In the genomic region with DNA sequence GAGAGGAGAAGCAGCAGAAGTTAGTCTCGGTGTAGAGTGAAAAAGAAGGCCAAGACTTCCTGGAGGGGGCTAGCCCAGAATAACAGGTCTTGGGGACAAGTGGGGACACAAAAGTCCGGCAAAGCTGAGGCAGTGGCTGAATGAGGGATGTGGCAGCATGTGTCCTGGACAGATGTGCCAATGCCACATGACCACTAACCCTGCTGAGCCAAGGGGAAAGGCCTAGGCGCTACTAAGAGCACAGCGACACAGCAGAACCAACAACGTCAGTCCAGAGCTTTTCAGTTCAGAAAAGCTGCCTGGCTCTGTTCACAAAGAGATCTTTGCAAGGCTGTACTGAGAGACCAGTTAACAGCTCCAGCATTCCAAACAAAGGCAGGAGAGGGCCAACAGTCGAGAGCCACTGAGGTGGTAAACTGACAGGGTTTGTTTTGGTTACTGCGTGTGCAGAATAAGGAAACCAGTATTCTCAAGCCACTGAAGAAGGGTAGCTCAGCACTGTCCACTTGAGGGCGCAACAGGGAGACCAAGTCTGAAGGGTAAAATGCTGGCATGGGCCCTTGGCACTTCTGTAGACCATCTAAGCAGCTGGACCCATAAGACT, we compare ENCODE assay signal across 8 mouse cellular contexts. TPM values are rescaled to one million over a fixed set of nuclear protein-coding genes. Genes with fewer than 3 reads are reported as not detected.
DNase-seq lines count a peak whose midpoint lies in the region; ATAC-seq lines count a peak whose summit lies in the region.

No protein-coding gene starts in this region.

- WGBS in midbrain, embryonic 15.5 days: 59% methylated on average over 8 of the region's 8 CpGs
- 68% methylated on average over 8 of the region's 8 CpGs for WGBS in midbrain, embryonic 13.5 days

- ATAC-seq in midbrain, embryonic 15.5 days (replicated peaks): peak; percentile 41; the same call in 1 of the 2 replicates
- no peak for ATAC-seq in midbrain, embryonic 13.5 days

- peak; percentile 45 to 59 for DNase-seq in cerebellum, postnatal 10 days
- no peak for DNase-seq in cerebellum, postnatal 4 days (ENCODE audit: low spot score in 2 of 2)
- DNase-seq in layer of hippocampus, postnatal 14 days (ENCODE audit: low spot score in 2 of 2): peak; percentile 39 to 79
- peak; percentile 29 for DNase-seq in splenic B cell, adult 2 months (ENCODE audit: low read depth, low spot score)
- DNase-seq in adrenal gland, postnatal 14 days: no peak
- no peak for DNase-seq in adipocyte (ENCODE audit: low spot score)

- no peak overlapping the region for H3K9ac ChIP-seq in midbrain, embryonic 15.5 days
- H3K9ac ChIP-seq in midbrain, embryonic 13.5 days (replicated peaks): no peak overlapping the region

- H3K4me1 ChIP-seq in midbrain, embryonic 15.5 days: 0 out of 2 replicates have a peak, but pooled peaks cover 3% of the 10 kb centered on the region
- H3K4me1 ChIP-seq in midbrain, embryonic 13.5 days (replicated peaks): peaks cover 23% of the 10 kb centered on the region

- H3K27me3 ChIP-seq in midbrain, embryonic 15.5 days (replicated peaks): no peaks in the 10 kb centered on the region
- no peaks in the 10 kb centered on the region for H3K27me3 ChIP-seq in midbrain, embryonic 13.5 days
- no peaks in the 10 kb centered on the region for H3K27me3 ChIP-seq in splenic B cell, adult 2 months (ENCODE audit: control insufficient read depth, insufficient read depth, low read length, poor library complexity, severe bottlenecking)

- H3K36me3 ChIP-seq in midbrain, embryonic 15.5 days (replicated peaks): no peaks in the 10 kb centered on the region
- H3K36me3 ChIP-seq in midbrain, embryonic 13.5 days: no peaks in the 10 kb centered on the region
- no peaks in the 10 kb centered on the region for H3K36me3 ChIP-seq in splenic B cell, adult 2 months (ENCODE audit: control insufficient read depth, insufficient read depth, low read length, poor library complexity, severe bottlenecking)

- no peaks in the 10 kb centered on the region for H3K9me3 ChIP-seq in midbrain, embryonic 15.5 days
- H3K9me3 ChIP-seq in midbrain, embryonic 13.5 days: no peaks in the 10 kb centered on the region

- H3K4me3 ChIP-seq in midbrain, embryonic 15.5 days: no peak overlapping the region
- no peak overlapping the region for H3K4me3 ChIP-seq in midbrain, embryonic 13.5 days (replicated peaks)

- no peak overlapping the region for H3K4me2 ChIP-seq in midbrain, embryonic 15.5 days
- no peak overlapping the region for H3K4me2 ChIP-seq in midbrain, embryonic 13.5 days (replicated peaks)

- H3K27ac ChIP-seq in midbrain, embryonic 15.5 days: 0 out of 2 replicates have a peak overlapping the region, but pooled peaks have one; percentile 7
- H3K27ac ChIP-seq in midbrain, embryonic 13.5 days: no peak overlapping the region

RNA-seq across cellular contexts. Expression of a gene that starts 15.0 kb away (rescaled TPM):
- 8.6 and 9.3 TPM in 2 replicates for polyA plus RNA-seq in midbrain, embryonic 15.5 days (2015; fragmentation: Nextera tagmentation; extraction: Ambion mirVana)
- polyA plus RNA-seq in midbrain, embryonic 13.5 days (2015; fragmentation: Nextera tagmentation; extraction: Ambion mirVana): 6.8 and 8.7 TPM in 2 replicates
- 10 to 100 TPM; 19.2 to 21.1 TPM for total RNA-seq in layer of hippocampus, postnatal 14 days (2021)
- total RNA-seq in adrenal gland, postnatal 14 days (2021): 18.0 and 20.1 TPM in 2 replicates

Comparison
In these comparisons a context has a peak if more than half of its experiments do, and no peak if none do; other contexts are left out.
1. DNase-seq: peak in cerebellum, postnatal 10 days (2 of 2), layer of hippocampus, postnatal 14 days (2 of 2) and splenic B cell, adult 2 months (single experiment); none in cerebellum, postnatal 4 days (0 of 2), adrenal gland, postnatal 14 days (single experiment) and adipocyte (single experiment).